Mouse (Mus musculus) CD4-positive helper T cell, adult 2 months (primary cell): ENCODE measurements around the gene Kat8.

Source experiments
- DNase-seq: peaks from one replicate; pipeline ENCODE4 v3.0.0-alpha.2; 2012; ENCODE audit warnings: low read depth, missing footprints, low spot score

Kat8 gene

GRCm38 (mm10) chr7:127896384-127896783, 15.9 kb upstream of the Kat8 start:
- peak; percentile 66 for DNase-seq

GRCm38 (mm10) chr7:127897542-127897941, 14.8 kb upstream of the Kat8 start:
- DNase-seq, result no peak

GRCm38 (mm10) chr7:127898179-127898956, 13.9 kb upstream of the Kat8 start:
- peak; percentile 64 for DNase-seq

GRCm38 (mm10) chr7:127899997-127900396, 12.3 kb upstream of the Kat8 start:
- no peak for DNase-seq

- DNase-seq, result no peak
Measured at GRCm38 (mm10) chr7:127901772-127902171, 10.5 kb upstream of the Kat8 start.

- DNase-seq, result peak; percentile 70
Measured at GRCm38 (mm10) chr7:127903971-127904796, 8.1 kb upstream of the Kat8 start, which contains the start of gene Bckdk. TSS of gene Bckdk (plus strand) at chr7:127904082.

- DNase-seq, result no peak
Measured at GRCm38 (mm10) chr7:127907939-127908338, 4.4 kb upstream of the Kat8 start.

GRCm38 (mm10) chr7:127908656-127909055, 3.7 kb upstream of the Kat8 start:
- DNase-seq, result no peak

- no peak for DNase-seq
Measured at GRCm38 (mm10) chr7:127912938-127913337, 622 bp downstream of the Kat8 start.

GRCm38 (mm10) chr7:127915293-127915692, 3.0 kb downstream of the Kat8 start:
- peak; percentile 30 for DNase-seq

GRCm38 (mm10) chr7:127918203-127918602, 5.9 kb downstream of the Kat8 start:
- peak; percentile 79 for DNase-seq

- no peak for DNase-seq
Measured at GRCm38 (mm10) chr7:127919290-127919689, 7.0 kb downstream of the Kat8 start.

GRCm38 (mm10) chr7:127921516-127921915, 9.2 kb downstream of the Kat8 start:
- no peak for DNase-seq

- DNase-seq, result peak; percentile 64
Measured at GRCm38 (mm10) chr7:127922451-127923275, 10.3 kb downstream of the Kat8 start.

GRCm38 (mm10) chr7:127923714-127924113, 11.4 kb downstream of the Kat8 start:
- no peak for DNase-seq

GRCm38 (mm10) chr7:127925252-127925651, 12.9 kb downstream of the Kat8 start:
- DNase-seq, result no peak

GRCm38 (mm10) chr7:127926066-127926465, 13.8 kb downstream of the Kat8 start:
- no peak for DNase-seq

GRCm38 (mm10) chr7:127926846-127927245, 14.5 kb downstream of the Kat8 start:
- no peak for DNase-seq

GRCm38 (mm10) chr7:127927726-127928125, 15.4 kb downstream of the Kat8 start:
- no peak for DNase-seq

GRCm38 (mm10) chr7:127928596-127928995, 16.3 kb downstream of the Kat8 start:
- no peak for DNase-seq

- DNase-seq, result no peak
Measured at GRCm38 (mm10) chr7:127929923-127930322, 17.6 kb downstream of the Kat8 start, which contains the start of gene Prss8. TSS of gene Prss8 (minus strand) at chr7:127930104.

- DNase-seq, result no peak
Measured at GRCm38 (mm10) chr7:127930636-127931035, 18.3 kb downstream of the Kat8 start.
